Mouse (Mus musculus) heart, adult 2 months (tissue): ENCODE results near the gene Dnm2. TPM values are rescaled to one million over a fixed set of nuclear protein-coding genes. Genes with fewer than 3 reads are reported as not detected.
A peak's percentile ranks its signal among the peaks of the same experiment; 100 is the strongest.

Experiments
- DNase-seq, 2 experiments: peaks; one replicate each; pipeline ENCODE4 v3.0.0; 2021
- H3K27ac ChIP-seq: fragments of 200-600 bp; 2 replicates; pipeline ENCODE4 v1.8.1; 2022
- H3K27me3 ChIP-seq: fragments of 200-500 bp; 2 replicates; pipeline ENCODE4 v1.6.1; 2012; ENCODE audit warnings: mild to moderate bottlenecking, low read length, inconsistent platforms, mixed read lengths; ENCODE audit not compliant: control insufficient read depth, insufficient read depth
- H3K36me3 ChIP-seq: fragments of 200-500 bp; 2 replicates; pipeline ENCODE4 v1.6.1; 2012; ENCODE audit warnings: low read length, inconsistent platforms; ENCODE audit not compliant: control insufficient read depth, insufficient read depth
- H3K4me1 ChIP-seq: fragments of 200-500 bp; 2 replicates; pipeline ENCODE4 v1.6.1; 2011; ENCODE audit warnings: low read length; ENCODE audit not compliant: control insufficient read depth, insufficient read depth
- H3K4me3 ChIP-seq: fragments of 200-600 bp; 2 replicates; pipeline ENCODE4 v1.8.1; 2022
- H3K79me2 ChIP-seq: fragments of 200-500 bp; replicated peaks from 2 replicates; pipeline ENCODE4 v1.6.1; 2012; ENCODE audit warnings: mild to moderate bottlenecking, inconsistent platforms, low read length, moderate library complexity, mixed read lengths; ENCODE audit not compliant: control insufficient read depth, insufficient read depth
- H3K9ac ChIP-seq: fragments of 200-500 bp; 2 replicates; pipeline ENCODE4 v1.6.1; 2012; ENCODE audit warnings: low read depth, mild to moderate bottlenecking, control low read depth, inconsistent platforms, low read length, mixed read lengths
- CTCF ChIP-seq: fragments of 200-600 bp; IDR thresholded peaks from 2 replicates; pipeline ENCODE4 v1.8.1; 2022; ENCODE audit warnings: antibody characterized with exemption, mild to moderate bottlenecking, moderate library complexity
- EP300 ChIP-seq: fragments of 200-500 bp; IDR thresholded peaks from 2 replicates; pipeline ENCODE4 v1.6.1; 2011; ENCODE audit warnings: low read depth, low read length, control low read depth; ENCODE audit not compliant: insufficient read depth
- POLR2A ChIP-seq: fragments of 200-500 bp; IDR thresholded peaks from 2 replicates; pipeline ENCODE4 v1.6.1; 2011; ENCODE audit warnings: mild to moderate bottlenecking, low read depth, low read length, control low read depth; ENCODE audit not compliant: insufficient read depth
- WGBS: fragments of 180-500 bp; shearing (Covaris S2); methylation state at CpG from one replicate; pipeline ENCODE4 v1.1.7; 2018; 5-methylcytosine and 5-hydroxymethylcytosine counted together
- intact Hi-C: fragments of 180-260 bp; cut with DNase I; formaldehyde crosslinking; loops from one replicate; pipeline ENCODE4 v1.15.1; 2025
- long read RNA-seq: library from polyadenylated mRNA; stranded (forward); transcript quantifications from one replicate; pipeline ENCODE4 v2.0.0, GENCODE M21; 2021
- polyA plus RNA-seq: library from polyadenylated mRNA; depleted of rRNA; stranded (reverse); fragments of >200 nt; gene quantifications from 2 replicates; pipeline ENCODE4 v1.2.3, GENCODE M21; 2012; rRNA removed
- total RNA-seq, 2 experiments: library from RNA; stranded (reverse); gene quantifications; 2 replicates each; pipeline ENCODE4 v1.2.3; 2021

Dnm2 gene
- total RNA-seq (10 to 100 TPM; 63.9 to 64.8 TPM), polyA plus RNA-seq (52.1 and 68.2 TPM in 2 replicates)
- long read RNA-seq, transcript Dnm2-204 (21 exons, 3,063 nt) = minor isoform, 6 of 149 reads
- long read RNA-seq, transcript Dnm2-202 (20 exons, 3,450 nt) = major isoform, 17 of 149 reads
- long read RNA-seq, transcript Dnm2-206 (21 exons, 2,613 nt) = minor isoform, 6 of 149 reads
- long read RNA-seq, transcript Dnm2-212 (20 exons, 2,715 nt) = minor isoform, 9 of 149 reads
- long read RNA-seq, partial matches to known transcripts = 9 of 149 reads
- long read RNA-seq, other reads (novel, unspliced or antisense) = 94 of 149 reads

GRCm38 (mm10) chr9:21424631-21425555, at the start of gene Dnm2:
Gene Dnm2, plus strand, starts transcription at chr9:21424908.
- TF ChIP-seq POLR2A (peak; percentile 82), EP300 (no peak), CTCF (peak; percentile 24; the same call in 1 of the 2 replicates)
- Histone ChIP-seq H3K27me3 (no peaks in the 10 kb centered on the region), H3K27ac (peak within 1 kb of the TSS; percentile 97), H3K4me3 (peak within 1 kb of the TSS; percentile 79), H3K36me3 (peaks cover 11% of the 10 kb centered on the region), H3K9ac (peak within 1 kb of the TSS; percentile 91), H3K79me2 (peaks cover 6% of the 10 kb centered on the region), H3K4me1 (peaks cover 22% of the 10 kb centered on the region)
- intact Hi-C loops = loop anchor here (1.0 kb wide), 1 partner anchor 38 kb away; no protein-coding TSS in a partner anchor
- under 1% methylated on average over 80 of the region's 82 CpGs for WGBS
- DNase-seq = peak; percentile 96 to 99

GRCm38 (mm10) chr9:21379195-21379594, 45.5 kb upstream of the Dnm2 start:
- Histone ChIP-seq H3K27ac (no peak overlapping the region), H3K9ac (no peak overlapping the region), H3K4me1 (no peaks in the 10 kb centered on the region), H3K36me3 (no peaks in the 10 kb centered on the region), H3K27me3 (no peaks in the 10 kb centered on the region), H3K79me2 (peaks cover 17% of the 10 kb centered on the region), H3K4me3 (no peak overlapping the region)
- no peak for DNase-seq
- intact Hi-C loops = no loop called here
- TF ChIP-seq POLR2A (no peak), EP300 (no peak), CTCF (no peak)
- WGBS = 74% methylated on average over 3 of the region's 3 CpGs

- Histone ChIP-seq H3K9ac (no peak overlapping the region), H3K27me3 (no peaks in the 10 kb centered on the region), H3K27ac (no peak overlapping the region), H3K4me1 (no peaks in the 10 kb centered on the region), H3K79me2 (peaks cover 16% of the 10 kb centered on the region), H3K36me3 (no peaks in the 10 kb centered on the region), H3K4me3 (no peak overlapping the region)
- DNase-seq = no peak
- intact Hi-C loops = no loop called here
- TF ChIP-seq POLR2A (no peak), EP300 (no peak), CTCF (no peak)
These were observed 43.8 kb upstream of the Dnm2 start for GRCm38 (mm10) chr9:21380868-21381267.

- no peaks in the 10 kb centered on the region for H3K27me3 ChIP-seq
- H3K27ac ChIP-seq = no peak overlapping the region
- peaks cover 5% of the 10 kb centered on the region; the same call in 1 of the 2 replicates for H3K36me3 ChIP-seq
- H3K9ac ChIP-seq = no peak overlapping the region
- H3K79me2 ChIP-seq = peaks cover 12% of the 10 kb centered on the region
- no peaks in the 10 kb centered on the region for H3K4me1 ChIP-seq
- no peak for DNase-seq
- no peak overlapping the region for H3K4me3 ChIP-seq
- TF ChIP-seq POLR2A (no peak), CTCF (no peak), EP300 (no peak)
- intact Hi-C loops = no loop called here
These were observed 40.7 kb upstream of the Dnm2 start for GRCm38 (mm10) chr9:21383966-21384365.

- H3K36me3 ChIP-seq = no peaks in the 10 kb centered on the region; the same call in 1 of the 2 replicates
- intact Hi-C loops = no loop called here
- H3K4me3 ChIP-seq = no peak overlapping the region
- 65% methylated on average over 10 of the region's 10 CpGs for WGBS
- no peak overlapping the region for H3K9ac ChIP-seq
- TF ChIP-seq EP300 = no peak
- TF ChIP-seq POLR2A = no peak
- no peak for TF ChIP-seq CTCF
- H3K4me1 ChIP-seq = peaks cover 1% of the 10 kb centered on the region; the same call in 1 of the 2 replicates
- no peaks in the 10 kb centered on the region for H3K27me3 ChIP-seq
- no peaks in the 10 kb centered on the region for H3K79me2 ChIP-seq
- no peak overlapping the region; the same call in 1 of the 2 replicates for H3K27ac ChIP-seq
- peak in 1 of 2 experiments; percentile 29 for DNase-seq
These were observed 32.0 kb upstream of the Dnm2 start for GRCm38 (mm10) chr9:21392646-21393175.
